Mouse (Mus musculus) left cerebral cortex, adult 18-20 months (tissue): ENCODE measurements around the gene Ocln. TPM values are rescaled to one million over a fixed set of nuclear protein-coding genes. Genes with fewer than 3 reads are reported as not detected.
"Not testable (repeated sequence)": the region's sequence is repeated elsewhere in the genome, so short reads cannot be mapped to it uniquely, and the experiment has no call there.

Experiments used
- DNase-seq, 2 experiments: peaks; one replicate each; pipeline ENCODE4 v3.0.0; 2021 to 2022; ENCODE audit warnings: low spot score in 2 of 2, mixed read lengths in 1 of 2
- total RNA-seq, 2 experiments: library from RNA; stranded (reverse); gene quantifications; 2 replicates each; pipeline ENCODE4 v1.2.3; 2021

Ocln gene
- total RNA-seq, 2 experiments from 2014 or later = 7.5 to 9.4 TPM

DNA sequence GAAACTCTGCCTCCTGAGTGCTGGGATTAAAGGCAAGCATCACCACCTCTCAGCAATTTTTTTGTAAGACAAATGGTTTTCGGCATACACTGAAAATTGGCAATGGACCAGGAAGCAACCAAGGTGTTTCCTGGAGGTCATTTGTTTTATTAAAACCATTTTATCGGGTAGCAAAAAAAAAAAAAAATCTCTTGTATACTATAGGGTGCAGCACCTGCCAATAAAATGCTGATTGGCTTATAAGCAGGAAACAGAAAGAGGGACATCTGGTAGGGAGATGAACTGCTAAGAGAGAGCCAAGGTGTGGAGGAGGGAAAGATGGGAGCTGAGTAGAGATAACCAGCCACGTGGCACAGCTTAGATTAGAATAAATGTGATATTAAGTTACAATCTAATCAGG, 7.0 kb downstream of the Ocln start:
- no peak for DNase-seq

DNA sequence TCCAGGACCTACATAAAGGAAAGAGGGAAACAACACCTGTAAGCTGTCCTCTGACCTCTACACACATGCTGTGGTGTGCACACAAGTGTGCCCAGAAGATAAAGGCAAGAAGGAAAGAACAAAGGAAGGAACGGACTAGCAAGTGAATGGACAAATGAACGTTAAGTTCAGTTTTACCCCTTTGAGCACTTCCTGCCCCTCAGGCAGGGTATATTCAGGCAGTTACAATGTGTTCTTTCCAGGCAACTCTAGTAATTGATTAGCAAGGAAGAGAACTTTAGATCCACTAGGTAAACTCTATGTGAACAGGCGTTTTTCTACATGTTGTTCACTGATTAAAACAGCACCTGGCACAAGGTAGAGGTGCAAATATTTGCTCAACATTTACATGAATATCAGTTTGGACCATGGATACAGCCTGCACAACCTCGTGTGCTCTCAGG, 8.3 kb downstream of the Ocln start:
- no peak for DNase-seq

- DNase-seq = no peak
Observed at GRCm38 (mm10) chr13:100543011-100543767, 9.3 kb downstream of the Ocln start.

DNA sequence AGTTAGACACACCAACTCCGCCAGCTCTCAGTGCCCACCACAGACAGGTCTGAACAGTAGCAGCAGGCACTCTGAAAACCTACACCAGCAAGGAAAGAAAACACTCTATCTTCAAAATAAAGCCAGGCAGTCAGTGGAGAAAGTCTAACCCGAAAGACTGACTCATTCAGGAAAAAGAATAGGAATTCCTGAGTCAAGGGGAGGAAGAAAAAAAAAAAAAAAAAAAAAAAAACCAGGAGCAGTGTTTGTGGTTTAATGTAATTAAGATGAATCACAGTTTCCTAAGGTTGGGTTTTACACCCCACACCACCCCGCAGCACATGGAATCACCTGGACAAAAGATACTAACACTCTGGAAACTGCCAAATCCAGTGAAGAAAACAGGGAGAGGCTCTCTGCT, 16.4 kb downstream of the Ocln start:
- DNase-seq = no peak

DNA sequence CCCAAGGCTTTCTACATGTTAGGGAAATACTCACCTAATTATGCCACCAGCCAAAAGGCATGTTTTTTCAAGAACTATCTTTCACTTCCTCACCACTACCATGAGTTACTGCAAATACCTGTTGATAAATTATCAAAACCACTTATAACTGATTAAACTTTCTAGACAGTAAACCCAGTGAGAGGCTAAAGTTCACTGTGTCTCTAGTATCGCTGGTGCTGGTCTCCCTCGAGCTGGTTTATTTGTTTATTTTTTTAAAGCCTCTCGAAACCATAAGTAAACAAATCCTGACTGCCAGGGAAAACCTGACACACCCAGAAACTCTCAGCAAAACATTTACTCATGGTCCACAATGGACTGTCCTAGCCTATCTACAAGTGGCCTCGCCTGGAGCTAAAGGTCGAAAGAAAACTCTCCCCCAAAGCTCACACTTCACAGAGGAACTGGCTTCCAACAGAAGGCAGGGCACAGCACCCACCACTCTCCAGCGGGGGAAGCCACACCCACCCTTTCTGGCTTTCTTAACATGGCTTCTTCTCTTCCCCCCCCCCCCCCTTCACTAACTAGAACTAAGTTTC, 19.6 kb downstream of the Ocln start:
- DNase-seq = no peak

- no peak for DNase-seq
Observed at GRCm38 (mm10) chr13:100526649-100527038, 25.9 kb downstream of the Ocln start.

- no peak for DNase-seq
Observed at GRCm38 (mm10) chr13:100525935-100526648, 26.4 kb downstream of the Ocln start.

DNA sequence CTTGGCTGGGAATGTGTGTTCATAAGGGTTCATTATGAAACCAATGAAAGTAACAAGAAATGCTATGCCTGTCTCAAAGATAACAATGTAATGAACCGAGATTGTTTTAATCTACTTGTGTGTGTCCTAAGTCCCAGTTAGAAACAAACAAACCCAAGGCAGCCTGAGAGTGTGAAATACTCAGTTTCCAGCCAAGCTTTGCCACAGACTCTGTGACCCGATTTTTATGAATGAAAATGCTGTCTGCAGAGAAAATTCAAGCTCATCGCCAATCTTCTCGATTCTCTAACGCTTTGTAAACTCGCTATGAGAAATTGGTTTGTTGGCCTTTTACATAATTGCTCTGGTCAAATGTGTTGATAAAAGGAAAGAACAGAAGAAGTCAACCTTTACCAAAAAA, 27.6 kb downstream of the Ocln start:
- no peak for DNase-seq

- DNase-seq = no peak
Observed at GRCm38 (mm10) chr13:100523698-100524097, 28.8 kb downstream of the Ocln start.

DNA sequence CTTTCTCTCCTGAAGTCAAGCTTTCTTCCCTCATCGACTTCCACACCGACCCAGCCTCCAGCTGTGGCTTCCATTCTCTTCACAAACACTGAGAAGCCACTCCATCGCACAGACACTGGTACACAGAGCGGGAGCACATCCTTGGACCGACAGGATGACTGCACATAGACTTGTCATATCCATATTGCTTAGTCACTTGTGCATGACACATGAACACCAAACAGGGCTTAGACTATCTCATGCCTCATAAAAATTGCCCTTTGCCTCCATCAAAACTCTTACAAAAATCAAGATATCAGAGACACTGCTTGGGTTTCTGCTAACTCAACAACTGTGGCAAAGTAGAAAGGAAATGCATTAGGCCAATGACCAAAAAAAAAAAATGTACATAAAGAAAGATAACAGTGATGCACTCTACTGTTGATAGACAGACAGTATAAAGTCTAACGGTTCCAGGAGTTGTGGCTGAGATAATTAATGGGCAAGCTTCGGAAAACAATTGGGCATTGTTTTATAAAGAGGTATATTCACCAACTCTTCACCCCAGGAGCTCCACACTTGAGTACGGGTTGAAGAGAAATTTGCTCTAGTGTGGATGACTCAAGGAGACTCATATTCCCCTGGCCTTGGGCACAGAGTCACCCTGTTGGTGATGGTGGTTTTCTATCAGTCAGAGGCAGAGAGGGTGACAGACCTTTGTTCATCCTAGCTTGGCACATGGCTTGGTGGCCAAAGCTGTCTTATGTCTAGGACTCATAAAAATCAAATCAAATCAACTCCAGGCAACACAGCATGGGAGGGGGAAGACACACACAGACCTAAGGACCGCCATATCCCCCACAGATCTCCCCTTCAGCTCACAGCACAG, 30.6 kb downstream of the Ocln start:
- DNase-seq = no peak

GRCm38 (mm10) chr13:100519162-100519561, 33.4 kb downstream of the Ocln start:
- DNase-seq = no peak

DNA sequence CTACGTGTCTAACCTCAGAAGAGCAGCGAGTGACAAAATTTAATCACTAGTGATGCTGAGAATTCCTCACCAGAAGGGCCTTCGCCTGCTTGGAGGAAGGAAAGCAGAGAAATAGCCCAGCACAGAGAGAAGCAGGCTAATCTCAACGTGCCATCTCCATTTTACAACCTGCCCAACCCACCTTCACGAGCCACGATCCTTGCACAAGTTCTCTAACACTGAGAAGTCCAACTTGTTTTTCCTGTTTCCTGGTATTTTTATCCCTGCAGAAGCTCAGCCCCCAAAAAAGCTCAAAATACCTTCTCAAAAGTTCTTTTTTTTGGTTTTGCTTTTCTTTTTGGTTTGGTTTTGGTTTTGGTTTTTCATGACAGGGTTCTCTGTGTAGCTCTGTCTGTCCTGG, 34.3 kb downstream of the Ocln start:
- DNase-seq = no peak

- no peak for DNase-seq
Observed at GRCm38 (mm10) chr13:100517652-100518153, 34.8 kb downstream of the Ocln start.

DNA sequence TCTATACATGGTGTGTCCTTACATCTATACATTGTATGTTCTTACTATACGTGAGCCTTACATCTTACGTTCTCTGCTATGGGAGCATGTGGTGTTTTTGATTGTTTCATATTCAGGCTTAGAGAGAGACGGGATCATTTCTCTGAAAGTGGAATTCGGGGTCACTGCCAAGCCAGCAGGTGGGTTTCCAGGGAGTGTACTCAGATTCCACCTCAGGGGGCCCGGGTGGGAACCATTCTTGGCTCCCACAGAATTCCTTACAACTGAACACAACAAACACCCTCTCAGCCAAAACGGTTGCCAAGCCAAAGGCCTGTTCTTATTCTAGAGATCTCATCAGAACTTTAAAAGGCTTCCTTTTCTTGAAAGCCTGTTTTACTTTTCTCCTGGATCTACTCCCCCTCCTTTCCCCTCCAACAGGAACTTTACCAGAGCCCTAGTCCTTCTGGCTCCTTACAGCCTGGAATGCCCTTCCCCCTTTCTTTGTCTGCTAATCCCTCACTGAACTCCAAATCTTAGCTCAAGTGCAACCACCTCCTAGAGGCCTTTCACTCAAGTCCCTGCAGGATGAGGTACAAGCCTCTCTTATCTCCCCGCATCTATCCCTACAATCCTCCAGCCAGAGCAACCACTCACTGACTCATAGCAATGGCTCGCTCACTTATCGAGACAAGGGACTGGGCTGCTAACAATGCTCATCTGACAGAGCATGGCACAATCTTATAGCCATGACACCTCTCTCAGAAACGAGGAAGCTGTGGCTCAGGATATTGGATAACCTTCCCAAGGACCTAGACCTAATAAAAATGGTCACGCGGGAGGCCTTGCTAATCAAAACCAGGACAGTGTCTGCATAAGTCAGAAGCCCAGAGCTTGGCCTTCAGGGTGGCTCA, 36.1 kb downstream of the Ocln start:
- no peak for DNase-seq

DNA sequence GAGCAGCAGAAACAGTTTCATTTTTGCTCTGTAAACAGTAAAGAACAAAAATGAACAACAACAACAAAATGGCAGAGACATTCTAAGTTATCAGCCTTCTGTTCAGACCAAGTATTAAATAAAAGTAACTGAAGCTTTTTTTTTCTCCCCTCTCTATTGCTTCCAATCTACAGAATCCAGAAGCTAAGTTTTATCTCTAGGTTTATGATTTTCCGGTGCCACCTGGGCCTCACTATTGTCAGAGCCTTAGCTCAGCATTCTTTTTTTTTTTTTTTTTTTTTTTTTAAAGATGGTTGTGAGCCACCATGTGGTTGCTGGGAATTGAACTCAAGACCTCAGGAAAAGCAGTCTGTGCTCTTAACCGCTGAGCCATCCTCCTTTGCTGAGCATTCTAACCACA, 39.7 kb downstream of the Ocln start:
- no peak for DNase-seq

DNA sequence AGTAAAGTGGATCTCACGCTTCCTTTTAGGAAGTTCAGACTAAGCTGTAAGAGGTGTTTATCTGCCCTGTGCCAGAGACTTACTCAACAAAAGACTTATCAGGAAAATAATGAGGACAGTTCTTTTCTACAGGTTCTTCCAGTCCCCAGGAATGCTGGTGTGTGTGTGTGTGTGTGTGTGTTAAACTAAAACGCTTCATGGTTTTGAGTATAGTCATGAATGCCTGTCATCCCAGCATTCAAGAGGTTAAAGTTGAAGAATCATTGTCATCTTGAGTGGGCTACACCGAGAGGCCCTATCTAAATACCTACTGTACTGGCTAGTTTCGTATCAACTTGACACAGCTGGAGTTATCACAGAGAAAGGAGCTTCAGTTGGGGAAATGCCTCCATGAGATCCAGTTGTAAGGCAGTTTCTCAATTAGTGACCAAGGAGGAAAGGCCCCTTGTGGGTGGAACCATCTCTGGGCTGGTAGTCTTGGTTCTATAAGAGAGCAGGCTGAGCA, 40.6 kb downstream of the Ocln start:
- no peak for DNase-seq

DNA sequence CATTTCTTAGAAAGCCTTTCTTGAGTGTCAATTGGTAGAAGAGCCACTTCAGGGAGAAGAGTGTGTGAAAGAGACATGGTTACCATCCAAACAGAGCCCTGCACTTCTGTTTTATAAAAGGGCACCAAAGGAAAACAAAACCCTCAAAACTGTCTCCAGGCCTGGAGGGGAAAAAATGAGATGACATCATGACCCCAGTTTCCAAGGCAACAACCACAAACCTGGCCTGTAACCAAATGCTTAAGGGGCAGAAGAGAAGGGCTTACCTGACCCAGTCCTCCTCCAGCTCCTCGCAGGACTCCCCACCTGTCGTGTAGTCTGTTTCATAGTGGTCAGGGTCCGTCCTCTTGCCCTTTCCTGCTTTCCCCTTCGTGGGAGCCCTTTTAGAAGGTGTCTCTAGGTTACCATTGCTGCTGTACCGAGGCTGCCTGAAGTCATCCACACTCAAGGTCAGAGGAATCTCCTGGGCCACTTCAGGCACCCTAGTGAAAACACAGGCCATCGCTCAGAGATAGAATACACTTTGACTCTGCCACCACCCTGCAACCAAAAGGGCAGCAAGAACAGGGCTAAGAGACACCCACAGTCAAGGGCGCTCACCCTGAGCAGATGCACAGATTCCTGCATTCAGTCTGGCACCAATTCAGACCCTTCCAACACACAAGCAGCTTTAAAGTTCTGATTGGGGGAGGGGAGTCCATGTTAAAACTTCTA, 41.2 kb downstream of the Ocln start:
- no peak for DNase-seq

DNA sequence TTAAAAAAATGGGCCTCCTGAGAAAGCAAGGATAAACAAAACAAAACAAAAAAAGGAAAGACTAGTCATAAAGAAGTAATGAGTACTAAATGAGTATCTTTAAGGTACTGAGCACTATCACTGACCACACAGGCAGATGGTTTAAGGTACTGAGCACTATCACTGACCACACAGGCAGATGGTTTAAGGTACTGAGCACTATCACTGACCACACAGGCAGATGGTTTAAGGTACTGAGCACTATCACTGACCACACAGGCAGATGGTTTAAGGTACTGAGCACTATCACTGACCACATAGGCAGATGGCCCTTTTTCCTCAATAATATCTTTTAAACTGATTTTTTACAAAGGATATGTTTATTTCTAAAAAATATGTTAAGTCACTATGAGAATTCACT, 52.9 kb downstream of the Ocln start:
- DNase-seq = not testable (repeated sequence)

DNA sequence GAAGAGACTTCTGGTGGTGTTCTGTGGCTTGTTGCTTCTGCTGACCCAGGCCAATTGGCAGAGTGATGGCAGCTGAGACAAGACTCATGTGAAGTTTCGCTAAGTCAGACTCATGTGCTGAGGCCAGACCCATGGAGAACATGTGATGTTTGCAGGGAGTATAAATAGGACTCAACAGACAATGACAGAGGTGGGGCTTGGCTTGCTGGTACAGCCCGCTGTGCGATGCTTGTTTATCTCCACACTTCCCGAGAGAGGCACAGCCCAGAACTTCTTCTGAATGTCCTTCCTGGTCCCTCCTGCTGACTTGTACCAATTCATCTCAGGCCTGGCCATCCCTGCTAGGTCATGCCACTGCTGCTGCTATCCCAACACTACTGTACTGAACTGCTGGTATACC, 57.2 kb downstream of the Ocln start:
- no peak for DNase-seq
